8 mouse cellular contexts compared by ENCODE assay signal in the genomic region with DNA sequence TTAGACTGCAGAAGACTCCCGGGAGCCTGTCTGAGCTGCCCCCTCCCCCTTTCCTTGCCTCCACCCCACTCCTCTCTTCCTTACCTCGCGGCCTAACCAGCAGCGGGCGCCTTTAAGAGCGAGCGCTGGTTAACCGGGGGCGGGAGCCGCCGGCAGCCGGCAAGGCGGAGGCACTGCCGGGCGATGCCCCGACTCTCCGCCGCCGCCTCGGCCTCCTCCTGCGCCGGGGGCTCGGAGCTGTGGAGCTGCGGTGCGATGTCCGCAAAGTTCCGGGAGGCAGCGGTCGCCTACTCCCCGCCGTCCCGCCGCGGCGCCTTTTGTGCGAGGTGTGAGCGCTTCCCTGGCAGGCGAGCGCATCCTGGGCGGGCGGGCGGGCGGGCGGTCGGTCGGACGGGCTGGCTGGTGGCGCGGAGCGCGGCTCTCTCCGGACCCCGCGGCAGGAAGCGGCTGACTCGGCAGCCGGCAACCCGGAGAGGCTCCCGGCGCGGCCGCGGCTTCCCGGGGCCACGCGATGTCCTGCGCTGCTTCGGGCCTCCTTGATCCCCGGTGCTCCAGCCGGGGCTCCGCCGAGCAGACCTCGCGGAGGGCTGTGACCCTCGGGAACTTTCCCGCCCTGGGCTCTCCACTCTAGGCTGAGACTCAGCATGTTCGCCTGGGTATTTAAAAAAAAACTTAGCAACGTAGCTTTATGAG. TPM values are rescaled to one million over a fixed set of nuclear protein-coding genes. Genes with fewer than 3 reads are reported as not detected.
DNase-seq lines count a peak whose midpoint lies in the region; ATAC-seq and TF ChIP-seq lines count a peak whose summit lies in the region.

Gpr63 (plus strand) TSS at position 109 of the 693 bp plus-strand sequence.

- no peaks in the 10 kb centered on the region for H3K27me3 ChIP-seq in hindbrain, embryonic 16.5 days (replicated peaks; ENCODE audit: control insufficient read depth, insufficient read depth, low read length)

- H3K9ac ChIP-seq in hindbrain, embryonic 16.5 days (ENCODE audit: low read depth, low read length) = peak within 1 kb of the TSS; percentile 98

- peaks cover 8% of the 10 kb centered on the region for H3K4me1 ChIP-seq in hindbrain, embryonic 16.5 days (ENCODE audit: control insufficient read depth, insufficient read depth, low read depth, low read length)

- peak within 1 kb of the TSS; percentile 76 for H3K4me3 ChIP-seq in hindbrain, embryonic 16.5 days (ENCODE audit: low read length)
- H3K4me3 ChIP-seq in left cerebral cortex, adult 2 months = peak within 1 kb of the TSS; percentile 83

- peak within 1 kb of the TSS; percentile 75 for H3K4me2 ChIP-seq in hindbrain, embryonic 16.5 days (ENCODE audit: low read length)

- peak; percentile 11; the same call in 1 of the 2 replicates for TF ChIP-seq CTCF in left cerebral cortex, adult 2 months (IDR thresholded peaks at IDR 0.05)

- intact Hi-C loops in left cerebral cortex, adult 2 months (cut with DNase I) = loop anchor here (2.0 kb wide), 2 partner anchors 24 to 60 kb away; no protein-coding TSS in a partner anchor

- DNase-seq in adipocyte (ENCODE audit: low spot score) = peak; percentile 72
- DNase-seq in gastrocnemius, adult 8-10 months (ENCODE audit: low spot score in 2 of 2) = peak; percentile 3 to 12
- peak; percentile 80 to 82 for DNase-seq in left cerebral cortex, adult 2 months (ENCODE audit: extremely low spot score in 1 of 2, low spot score in 2 of 2)
- DNase-seq in lung, postnatal 36 days = peak; percentile 47
- DNase-seq in right cerebral cortex, adult 2 months (ENCODE audit: low spot score in 2 of 2) = peak; percentile 70
- DNase-seq in yolk sac, embryonic 10.5 days (ENCODE audit: low spot score) = peak; percentile 74

- peak within 1 kb of the TSS; percentile 94 for H3K27ac ChIP-seq in hindbrain, embryonic 16.5 days (ENCODE audit: low read depth, low read length)
- peak within 1 kb of the TSS; percentile 90 for H3K27ac ChIP-seq in left cerebral cortex, adult 2 months

- H3K9me3 ChIP-seq in hindbrain, embryonic 16.5 days (ENCODE audit: control insufficient read depth, low read length) = no peaks in the 10 kb centered on the region

- no peaks in the 10 kb centered on the region for H3K36me3 ChIP-seq in hindbrain, embryonic 16.5 days (ENCODE audit: control insufficient read depth, insufficient read depth, low read length)

- 0% methylated on average over 46 of the region's 78 CpGs for WGBS in hindbrain, embryonic 16.5 days

- peak; percentile 70 for ATAC-seq in common myeloid progenitor, adult 5-6 weeks (replicated peaks; ENCODE audit: low read depth, poor library complexity, severe bottlenecking)
- ATAC-seq in hindbrain, embryonic 16.5 days = peak; percentile 97

RNA-seq across cellular contexts. Expression of gene Gpr63, which starts in this region (rescaled TPM):
- 0.18 TPM in 1 of 2 replicates, not detected in the other for total RNA-seq in common myeloid progenitor, adult 5-6 weeks (2017)
- total RNA-seq in gastrocnemius, adult 8-10 months (2022) = 1 to 10 TPM in 1 of 4 experiments, under 1 TPM in 3; 0.12 to 1.0 (median 0.52) TPM
- polyA plus RNA-seq in hindbrain, embryonic 16.5 days (2015; fragmentation: Nextera tagmentation; extraction: Ambion mirVana) = 1.4 and 1.7 TPM in 2 replicates
- total RNA-seq in left cerebral cortex, adult 2 months (2021) = 10 to 100 TPM; 12.4 to 15.3 TPM

Comparison
In these comparisons a context has a peak if more than half of its experiments do, and no peak if none do; other contexts are left out.
1. Peak in every context shown above with its lines: DNase-seq, ATAC-seq, H3K4me3 ChIP-seq and H3K27ac ChIP-seq.
2. RNA of gene Gpr63 (total RNA-seq): 12.4 to 15.3 TPM in left cerebral cortex, adult 2 months; 0.12 to 1.0 TPM in gastrocnemius, adult 8-10 months and 0.18 TPM in common myeloid progenitor, adult 5-6 weeks; every median in the first group is over 4 times any median in the second.
3. Peak in ATAC-seq in common myeloid progenitor, adult 5-6 weeks; RNA of the gene not detected or under 1 TPM.
4. DNase-seq: peak in every context shown above with its lines; median percentile 81 in left cerebral cortex, adult 2 months; 74 in yolk sac, embryonic 10.5 days; 72 in adipocyte; 70 in right cerebral cortex, adult 2 months; 47 in lung, postnatal 36 days; 8 in gastrocnemius, adult 8-10 months.